Mouse (Mus musculus): ENCODE data around the gene Rack1. TPM values are rescaled to one million over a fixed set of nuclear protein-coding genes. Genes with fewer than 3 reads are reported as not detected.

Rack1 gene
- polyA plus RNA-seq, 1 experiment from 2014 or later = 994 TPM

DNA sequence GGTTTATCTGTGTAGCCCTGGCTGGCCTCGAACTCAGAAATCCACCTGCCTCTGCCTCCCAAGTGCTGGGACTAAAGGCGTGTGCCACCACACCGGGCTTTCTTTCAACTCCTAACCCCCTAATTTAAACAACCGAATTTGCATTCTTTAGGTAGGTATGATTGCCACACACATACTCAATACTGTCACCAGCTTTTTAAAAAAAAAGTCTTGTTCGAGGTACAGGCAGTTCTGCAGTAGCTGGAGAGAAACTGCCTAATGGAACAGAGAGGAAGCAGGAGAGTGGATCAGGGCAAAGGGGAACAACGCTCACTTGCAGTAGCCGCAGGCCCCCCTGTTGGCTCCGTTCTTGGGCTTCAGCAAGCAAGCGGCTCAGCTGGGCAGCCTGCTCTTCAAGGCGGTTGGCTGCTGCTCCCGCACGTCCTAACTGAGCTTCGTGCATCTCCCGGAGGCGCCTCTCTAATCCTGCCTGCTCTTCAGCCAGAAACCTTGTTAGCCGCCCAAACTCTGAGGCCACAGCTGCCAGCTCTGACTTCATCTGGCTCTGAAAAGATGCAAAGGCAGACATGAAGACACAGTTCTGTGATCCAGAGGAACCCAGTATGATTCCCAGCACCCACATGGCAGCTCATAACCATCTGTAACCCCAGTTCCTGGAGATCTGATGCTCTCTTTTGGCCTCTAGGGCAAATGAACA lies 8.8 kb downstream of the Rack1 start:
- Histone ChIP-seq H3K9me3 (ENCODE audit: control insufficient read depth, low read length) (no peaks in the 10 kb centered on the region), H3K9ac (ENCODE audit: low read depth, low read length) (no peak overlapping the region), H3K27ac (ENCODE audit: low read depth, low read length) (no peak overlapping the region), H3K4me2 (replicated peaks; ENCODE audit: low read depth, low read length) (no peak overlapping the region), H3K4me1 (ENCODE audit: control insufficient read depth, insufficient read depth, low read length) (no peaks in the 10 kb centered on the region), H3K27me3 (ENCODE audit: control insufficient read depth, insufficient read depth, low read length) (no peaks in the 10 kb centered on the region), H3K36me3 (ENCODE audit: control insufficient read depth, insufficient read depth, low read length) (peaks cover 95% of the 10 kb centered on the region), H3K4me3 (ENCODE audit: low read length) (no peak overlapping the region)
- ATAC-seq (ENCODE audit: low FRiP score, low TSS enrichment) = no peak
- WGBS = 78% methylated on average over 16 of the region's 16 CpGs

DNA sequence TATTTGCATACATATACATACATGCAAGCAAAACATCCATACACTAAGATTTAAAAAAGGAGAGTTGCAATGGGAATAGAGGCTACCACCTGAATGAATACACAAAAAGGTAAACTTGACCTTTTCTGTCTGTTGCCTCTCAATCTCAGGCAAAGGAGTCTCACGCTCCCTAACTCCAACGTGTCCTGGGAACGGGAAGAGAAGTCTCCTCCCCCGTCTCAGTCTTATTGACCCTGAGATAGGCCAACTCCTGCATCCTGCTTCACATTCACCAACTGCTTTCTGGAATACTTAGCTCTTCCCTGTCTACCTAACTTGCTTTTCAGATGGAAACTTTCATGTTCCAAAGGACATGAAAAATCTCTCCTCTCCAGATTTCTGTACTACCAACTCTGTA lies 9.3 kb downstream of the Rack1 start:
- WGBS = 42% methylated on average over 4 of the region's 4 CpGs
- peaks cover 4% of the 10 kb centered on the region; the same call in 1 of the 2 replicates for H3K4me1 ChIP-seq (ENCODE audit: control insufficient read depth, insufficient read depth, low read length)
- H3K4me2 ChIP-seq (replicated peaks; ENCODE audit: low read depth, low read length) = no peak overlapping the region
- no peaks in the 10 kb centered on the region for H3K9me3 ChIP-seq (ENCODE audit: control insufficient read depth, low read length)
- no peak overlapping the region for H3K9ac ChIP-seq (ENCODE audit: low read depth, low read length)
- no peaks in the 10 kb centered on the region for H3K27me3 ChIP-seq (ENCODE audit: control insufficient read depth, insufficient read depth, low read length)
- no peak overlapping the region for H3K27ac ChIP-seq (ENCODE audit: low read depth, low read length)
- peaks cover 92% of the 10 kb centered on the region for H3K36me3 ChIP-seq (ENCODE audit: control insufficient read depth, insufficient read depth, low read length)
- ATAC-seq (ENCODE audit: low FRiP score, low TSS enrichment) = no peak
- H3K4me3 ChIP-seq (ENCODE audit: low read length) = no peak overlapping the region

DNA sequence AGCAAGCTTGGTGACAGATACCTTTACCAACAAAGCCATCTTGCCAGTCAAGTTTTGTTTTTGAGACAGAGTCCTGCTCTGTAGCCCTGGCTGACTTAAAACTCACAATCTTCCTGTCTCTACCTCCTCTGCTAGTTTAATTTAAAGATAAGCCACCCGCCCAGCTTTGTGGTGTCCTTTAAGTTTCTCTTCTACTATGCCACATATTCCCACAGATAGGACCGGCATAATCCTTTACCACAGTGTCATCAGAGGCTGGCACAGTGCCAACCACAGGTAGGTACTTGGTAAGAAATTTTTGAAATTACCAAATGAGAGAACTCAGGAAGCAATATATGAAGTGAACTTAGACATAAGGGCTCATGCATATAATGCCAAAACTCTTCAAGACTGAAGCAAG lies 10.0 kb downstream of the Rack1 start:
- H3K4me3 ChIP-seq (ENCODE audit: low read length) = no peak overlapping the region
- no peak overlapping the region for H3K9ac ChIP-seq (ENCODE audit: low read depth, low read length)
- H3K9me3 ChIP-seq (ENCODE audit: control insufficient read depth, low read length) = no peaks in the 10 kb centered on the region
- ATAC-seq (ENCODE audit: low FRiP score, low TSS enrichment) = no peak
- H3K27me3 ChIP-seq (ENCODE audit: control insufficient read depth, insufficient read depth, low read length) = no peaks in the 10 kb centered on the region
- H3K36me3 ChIP-seq (ENCODE audit: control insufficient read depth, insufficient read depth, low read length) = peaks cover 91% of the 10 kb centered on the region
- no peak overlapping the region for H3K4me2 ChIP-seq (replicated peaks; ENCODE audit: low read depth, low read length)
- no peak overlapping the region for H3K27ac ChIP-seq (ENCODE audit: low read depth, low read length)
- peaks cover 8% of the 10 kb centered on the region; the same call in 1 of the 2 replicates for H3K4me1 ChIP-seq (ENCODE audit: control insufficient read depth, insufficient read depth, low read length)
- WGBS = 90% methylated on average over 2 of the region's 2 CpGs

DNA sequence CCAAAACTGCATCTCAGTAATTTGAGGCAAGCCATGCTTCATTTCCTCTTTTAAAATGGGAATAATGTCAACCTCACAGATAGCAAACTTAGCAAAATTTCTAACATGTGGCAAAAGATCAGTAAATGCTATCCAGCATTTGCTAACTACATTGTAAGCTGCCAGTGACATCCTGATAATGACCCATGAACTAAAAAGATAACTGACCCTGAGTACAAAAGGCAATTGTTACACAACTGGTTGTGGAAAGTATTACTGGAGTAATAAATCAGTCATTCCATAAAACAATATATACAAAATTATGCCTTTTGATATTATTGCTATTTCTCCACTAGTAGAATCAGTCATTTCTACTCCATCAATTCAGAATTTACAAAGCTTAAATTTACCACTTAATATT lies 13.7 kb downstream of the Rack1 start:
- H3K9ac ChIP-seq (ENCODE audit: low read depth, low read length) = no peak overlapping the region
- no peaks in the 10 kb centered on the region for H3K27me3 ChIP-seq (ENCODE audit: control insufficient read depth, insufficient read depth, low read length)
- H3K36me3 ChIP-seq (ENCODE audit: control insufficient read depth, insufficient read depth, low read length) = peaks cover 57% of the 10 kb centered on the region
- H3K4me3 ChIP-seq (ENCODE audit: low read length) = no peak overlapping the region
- no peak overlapping the region for H3K4me2 ChIP-seq (replicated peaks; ENCODE audit: low read depth, low read length)
- H3K9me3 ChIP-seq (ENCODE audit: control insufficient read depth, low read length) = no peaks in the 10 kb centered on the region
- peaks cover 16% of the 10 kb centered on the region for H3K4me1 ChIP-seq (ENCODE audit: control insufficient read depth, insufficient read depth, low read length)
- no peak overlapping the region for H3K27ac ChIP-seq (ENCODE audit: low read depth, low read length)
- ATAC-seq (ENCODE audit: low FRiP score, low TSS enrichment) = no peak

DNA sequence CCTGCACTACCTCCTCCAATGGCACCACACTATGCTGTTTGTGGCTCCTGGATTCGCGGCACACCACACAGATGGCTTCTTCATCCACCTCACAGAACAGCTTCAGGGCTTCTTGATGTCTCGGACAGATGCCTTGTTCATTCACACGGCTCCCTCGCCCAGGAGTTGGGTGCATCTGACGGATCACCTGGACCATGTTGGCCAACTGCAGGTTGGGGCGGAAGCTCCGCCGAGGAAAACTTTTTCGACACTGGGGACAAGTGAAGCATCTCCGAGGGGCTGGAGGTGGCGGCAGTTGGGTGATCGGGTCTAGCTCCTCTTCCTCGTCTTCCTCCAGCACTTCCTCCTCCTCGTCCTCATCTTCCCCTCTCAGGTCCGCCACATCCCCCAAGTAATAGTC lies 15.7 kb downstream of the Rack1 start:
- no peak for ATAC-seq (ENCODE audit: low FRiP score, low TSS enrichment)
- Histone ChIP-seq H3K4me3 (ENCODE audit: low read length) (peak overlapping the region; percentile 78), H3K4me1 (ENCODE audit: control insufficient read depth, insufficient read depth, low read length) (peaks cover 16% of the 10 kb centered on the region), H3K4me2 (replicated peaks; ENCODE audit: low read depth, low read length) (peak overlapping the region; percentile 80), H3K36me3 (ENCODE audit: control insufficient read depth, insufficient read depth, low read length) (peaks cover 37% of the 10 kb centered on the region), H3K27me3 (ENCODE audit: control insufficient read depth, insufficient read depth, low read length) (no peaks in the 10 kb centered on the region), H3K9ac (ENCODE audit: low read depth, low read length) (peak overlapping the region; percentile 91; the same call in 1 of the 2 replicates), H3K9me3 (ENCODE audit: control insufficient read depth, low read length) (no peaks in the 10 kb centered on the region), H3K27ac (ENCODE audit: low read depth, low read length) (no peak overlapping the region)
- 78% methylated on average over 16 of the region's 16 CpGs for whole genome bisulfite sequencing

DNA sequence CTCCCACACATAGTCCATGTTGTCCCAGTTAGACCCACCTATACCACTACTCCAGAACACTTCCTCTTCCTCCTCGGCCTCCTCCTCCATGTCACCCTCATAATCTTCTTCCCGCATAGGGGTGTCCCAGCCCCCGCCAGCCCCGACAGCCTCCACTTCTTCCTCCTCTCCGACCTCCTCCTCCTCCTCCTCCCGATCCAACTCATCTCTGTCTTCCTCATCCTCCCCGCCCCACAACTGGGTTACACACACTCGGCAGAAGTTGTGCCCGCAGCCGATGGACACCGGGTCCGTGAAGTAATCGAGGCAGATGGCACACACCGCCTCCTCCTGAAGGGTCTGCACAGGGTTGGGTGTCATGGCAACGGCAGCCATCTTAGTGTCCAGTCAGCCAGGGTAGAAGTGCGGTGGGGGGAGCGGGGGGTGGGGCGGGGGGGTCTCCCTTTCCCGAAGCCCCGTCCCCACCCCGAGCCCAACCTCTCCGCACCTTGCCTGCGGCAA lies 16.2 kb downstream of the Rack1 start:
- H3K9ac ChIP-seq (ENCODE audit: low read depth, low read length) = peak overlapping the region; percentile 91
- peak overlapping the region; percentile 78 for H3K4me3 ChIP-seq (ENCODE audit: low read length)
- peak; percentile 68 for ATAC-seq (ENCODE audit: low FRiP score, low TSS enrichment)
- WGBS = 2% methylated on average over 16 of the region's 23 CpGs
- H3K36me3 ChIP-seq (ENCODE audit: control insufficient read depth, insufficient read depth, low read length) = peaks cover 32% of the 10 kb centered on the region
- H3K27ac ChIP-seq (ENCODE audit: low read depth, low read length) = peak overlapping the region; percentile 65; the same call in 1 of the 2 replicates
- H3K27me3 ChIP-seq (ENCODE audit: control insufficient read depth, insufficient read depth, low read length) = no peaks in the 10 kb centered on the region
- H3K4me2 ChIP-seq (replicated peaks; ENCODE audit: low read depth, low read length) = peak overlapping the region; percentile 80
- peaks cover 16% of the 10 kb centered on the region for H3K4me1 ChIP-seq (ENCODE audit: control insufficient read depth, insufficient read depth, low read length)
- no peaks in the 10 kb centered on the region for H3K9me3 ChIP-seq (ENCODE audit: control insufficient read depth, low read length)

DNA sequence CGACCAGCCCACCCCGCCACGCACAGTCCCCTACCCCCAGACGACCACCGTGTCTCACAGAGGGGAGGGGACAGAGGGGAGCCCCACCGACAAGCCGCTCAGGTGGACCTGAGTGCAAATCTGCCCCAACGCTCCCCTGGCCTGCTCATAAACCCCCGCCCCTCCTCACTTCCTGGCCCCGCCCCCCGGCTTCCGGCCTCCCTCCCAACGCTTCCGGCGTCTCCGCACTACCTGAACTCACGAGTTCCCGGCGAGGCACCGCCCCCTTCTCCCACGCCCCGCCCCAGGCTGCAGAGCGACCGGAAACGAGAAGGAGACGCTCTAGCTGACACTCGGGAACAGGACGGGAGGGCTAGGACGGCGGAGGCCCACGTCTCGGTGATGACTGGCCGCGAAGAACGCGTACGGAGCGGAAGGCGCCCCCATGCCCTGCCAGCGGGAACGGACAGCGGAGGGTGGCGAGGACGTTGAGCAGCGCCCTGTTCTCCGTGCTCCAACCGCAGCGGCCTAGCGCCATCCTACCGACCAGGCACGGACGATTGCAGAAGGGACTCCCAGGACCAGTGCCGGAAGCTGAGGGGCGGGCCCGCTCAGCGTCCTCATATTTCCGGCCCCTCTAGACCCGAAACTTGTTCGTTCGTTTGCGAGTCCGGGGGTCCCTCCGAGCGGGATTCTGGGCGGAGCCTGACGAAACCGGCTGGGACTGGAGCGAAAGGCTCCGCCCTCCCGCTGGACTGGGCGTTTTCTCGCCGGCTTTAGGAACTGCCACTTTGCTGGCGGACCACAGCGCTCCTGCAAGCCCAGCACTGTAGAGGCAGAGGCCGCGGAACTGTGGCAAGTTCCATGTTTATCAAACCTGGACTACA lies 16.9 kb downstream of the Rack1 start, which contains the start of gene Trim41:
Gene Trim41, minus strand, starts transcription at position 554 of the 866 bp plus-strand sequence.
- ATAC-seq (ENCODE audit: low FRiP score, low TSS enrichment) = peak; percentile 96
- Histone ChIP-seq H3K4me1 (ENCODE audit: control insufficient read depth, insufficient read depth, low read length) (peaks cover 16% of the 10 kb centered on the region), H3K27ac (ENCODE audit: low read depth, low read length) (peak within 1 kb of the TSS; percentile 96), H3K4me2 (replicated peaks; ENCODE audit: low read depth, low read length) (peak within 1 kb of the TSS; percentile 81), H3K9ac (ENCODE audit: low read depth, low read length) (peak within 1 kb of the TSS; percentile 91), H3K27me3 (ENCODE audit: control insufficient read depth, insufficient read depth, low read length) (no peaks in the 10 kb centered on the region), H3K4me3 (ENCODE audit: low read length) (peak within 1 kb of the TSS; percentile 78), H3K9me3 (ENCODE audit: control insufficient read depth, low read length) (no peaks in the 10 kb centered on the region), H3K36me3 (ENCODE audit: control insufficient read depth, insufficient read depth, low read length) (peaks cover 25% of the 10 kb centered on the region)
- under 1% methylated on average over 69 of the region's 77 CpGs for WGBS

DNA sequence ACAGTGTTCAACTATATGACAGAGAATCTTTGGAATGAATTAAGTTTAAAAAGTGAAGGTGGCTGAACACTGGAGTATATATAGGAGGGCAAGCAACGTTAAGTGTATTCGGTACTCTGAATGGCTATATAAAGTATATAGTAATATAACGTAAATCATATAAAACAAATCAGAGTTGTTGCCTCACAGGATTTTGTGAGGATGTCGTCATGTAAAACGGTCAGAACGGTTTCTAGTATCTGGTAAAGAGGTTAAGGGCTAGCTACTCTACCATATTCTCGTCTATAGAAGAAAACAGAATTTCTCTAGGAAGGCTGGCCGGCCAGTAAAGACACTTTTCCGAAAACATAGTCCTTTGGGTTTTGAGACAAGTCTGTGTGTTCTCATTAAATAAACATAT lies 17.7 kb downstream of the Rack1 start:
- no peaks in the 10 kb centered on the region for H3K9me3 ChIP-seq (ENCODE audit: control insufficient read depth, low read length)
- peak overlapping the region; percentile 91; the same call in 1 of the 2 replicates for H3K9ac ChIP-seq (ENCODE audit: low read depth, low read length)
- peak overlapping the region; percentile 96; the same call in 1 of the 2 replicates for H3K27ac ChIP-seq (ENCODE audit: low read depth, low read length)
- H3K27me3 ChIP-seq (ENCODE audit: control insufficient read depth, insufficient read depth, low read length) = no peaks in the 10 kb centered on the region
- peaks cover 19% of the 10 kb centered on the region; the same call in 1 of the 2 replicates for H3K36me3 ChIP-seq (ENCODE audit: control insufficient read depth, insufficient read depth, low read length)
- H3K4me2 ChIP-seq (replicated peaks; ENCODE audit: low read depth, low read length) = peak overlapping the region; percentile 81
- WGBS = 5% methylated on average over 9 of the region's 9 CpGs
- H3K4me1 ChIP-seq (ENCODE audit: control insufficient read depth, insufficient read depth, low read length) = peaks cover 16% of the 10 kb centered on the region
- no peak for ATAC-seq (ENCODE audit: low FRiP score, low TSS enrichment)
- peak overlapping the region; percentile 78 for H3K4me3 ChIP-seq (ENCODE audit: low read length)
